Mouse (Mus musculus) Patski (cell line): ENCODE measurements around the gene Il18. TPM values are rescaled to one million over a fixed set of nuclear protein-coding genes. Genes with fewer than 3 reads are reported as not detected.

Experiments
- ATAC-seq: fragments of 100-300 bp; one replicate; pipeline ENCODE4 v1.8.0; 2021
- CTCF ChIA-PET: fragments of 350-600 bp; sonication (Branson Sonifier 250); formaldehyde crosslinking; loops from one replicate; lab custom pipeline; 2022; ENCODE audit warnings: inconsistent platforms; lab: Charles Lee
- POLR2A ChIA-PET: fragments of 350-600 bp; sonication (Branson Sonifier 250); formaldehyde crosslinking; loops from one replicate; lab custom pipeline; 2022; ENCODE audit warnings: antibody characterized with exemption, inconsistent platforms; lab: Charles Lee
- DNase-seq: peaks from one replicate; pipeline ENCODE4 v3.0.0-alpha.2; 2011; ENCODE audit warnings: low read depth, low spot score
- H3K27me3 ChIP-seq: fragments of 371-371 bp; one replicate; pipeline ENCODE4 v1.5.1; 2021
- CTCF ChIP-seq: fragments of 100-300 bp; IDR thresholded peaks from one replicate; pipeline ENCODE4 v1.5.1; 2021
- in situ Hi-C: fragments of 300-500 bp; cut with MboI; formaldehyde crosslinking; loops from 3 replicates; pipeline ENCODE4 v1.11.1; 2018; ENCODE audit warnings: low pct_unique_long_range_greater_than_20kb, mixed read lengths
- polyA plus RNA-seq: library from polyadenylated mRNA; unstranded; gene quantifications from one replicate; pipeline ENCODE4 v1.2.3, GENCODE M21; 2021

The Il18 gene
- polyA plus RNA-seq, 1 experiment from 2014 or later, result 3.6 TPM

GRCm38 (mm10) chr9:50596973-50597372, 42.3 kb downstream of the Il18 start:
- ChIA-PET POLR2A (no interaction called here), CTCF (interaction anchor here (0.9 to 1.5 kb wide), 2 partner anchors 24 to 68 kb away, joined by 4 to 5 read pairs; partner anchors contain the start of gene Pts)
- DNase-seq (no peak), ATAC-seq (no peak)
- in situ Hi-C loops, result loop anchor here (5.0 kb wide), 2 partner anchors 60 to 140 kb away; no protein-coding TSS in a partner anchor
- H3K27me3 ChIP-seq, result no peaks in the 10 kb centered on the region
- no peak for TF ChIP-seq CTCF

- DNase-seq (no peak), ATAC-seq (no peak)
- ChIA-PET POLR2A (no interaction called here), CTCF (interaction anchor here (1.4 to 3.0 kb wide), 4 partner anchors 7 to 74 kb away, joined by 3 to 11 read pairs (median 7); partner anchors contain the start of gene Pts)
- TF ChIP-seq CTCF, result no peak
- in situ Hi-C loops, result no loop called here
- no peaks in the 10 kb centered on the region for H3K27me3 ChIP-seq
These were observed 46.9 kb downstream of the Il18 start for GRCm38 (mm10) chr9:50601536-50601935.

- in situ Hi-C loops, result no loop called here
- ATAC-seq, result no peak
- H3K27me3 ChIP-seq, result no peaks in the 10 kb centered on the region
These were observed 47.6 kb downstream of the Il18 start for GRCm38 (mm10) chr9:50602055-50602845.

GRCm38 (mm10) chr9:50603189-50603997, 48.8 kb downstream of the Il18 start, which contains the start of the genes Sdhd and Timm8b:
Sdhd (minus strand) TSS chr9:50603812.
Timm8b (plus strand) TSS chr9:50603910.
- POLR2A ChIA-PET, result interaction anchor here (0.7 to 1.3 kb wide), 4 partner anchors 10 to 160 kb away, joined by 3 to 6 read pairs (median 4); partner anchors contain the start of genes Nkapd1 and Pih1d2
- TF ChIP-seq CTCF, result no peak
- peak; percentile 88 for DNase-seq
- in situ Hi-C loops, result no loop called here
- peak; percentile 90 for ATAC-seq
- H3K27me3 ChIP-seq, result no peaks in the 10 kb centered on the region
- CTCF ChIA-PET, result interaction anchor here (0.8 to 3.0 kb wide), 3 partner anchors 9 to 75 kb away, joined by 3 to 11 read pairs (median 3); partner anchors contain the start of gene Pts

More at GRCm38 (mm10) chr9:50602055-50602845, 47.6 kb downstream of the Il18 start:
- no peak for TF ChIP-seq CTCF
- ChIA-PET CTCF (interaction anchor here (1.4 to 3.0 kb wide), 4 partner anchors 8 to 74 kb away, joined by 3 to 11 read pairs (median 7); partner anchors contain the start of gene Pts), POLR2A (interaction anchor here (1.3 kb wide), 1 partner anchor 14 kb away, joined by 6 read pairs; the partner anchor contains the start of genes Nkapd1 and Pih1d2)
- no peak for DNase-seq

GRCm38 (mm10) chr9:50603998-50604324, 49.3 kb downstream of the Il18 start:
- ATAC-seq, result peak; percentile 44
- no peaks in the 10 kb centered on the region for H3K27me3 ChIP-seq
- TF ChIP-seq CTCF, result no peak
- in situ Hi-C loops, result no loop called here
- no peak for DNase-seq
- POLR2A ChIA-PET, result interaction anchor here (0.9 to 1.4 kb wide), 3 partner anchors 10 to 13 kb away, joined by 3 to 4 read pairs (median 4); no protein-coding TSS in a partner anchor
- CTCF ChIA-PET, result interaction anchor here (0.8 to 3.0 kb wide), 3 partner anchors 10 to 76 kb away, joined by 3 to 11 read pairs (median 3); partner anchors contain the start of gene Pts

GRCm38 (mm10) chr9:50604338-50604737, 49.7 kb downstream of the Il18 start:
- POLR2A ChIA-PET, result interaction anchor here (1.1 to 1.4 kb wide), 2 partner anchors 9 to 12 kb away, joined by 4 read pairs; no protein-coding TSS in a partner anchor
- DNase-seq (no peak), ATAC-seq (no peak)
- no peaks in the 10 kb centered on the region for H3K27me3 ChIP-seq
- TF ChIP-seq CTCF, result no peak
- in situ Hi-C loops, result no loop called here
- CTCF ChIA-PET, result interaction anchor here (1.6 to 3.0 kb wide), 2 partner anchors 10 kb away, joined by 3 to 11 read pairs; no protein-coding TSS in a partner anchor

- in situ Hi-C loops, result no loop called here
- CTCF ChIA-PET, result no interaction called here
- DNase-seq, result no peak
- POLR2A ChIA-PET, result no interaction called here
- no peak for ATAC-seq
- TF ChIP-seq CTCF, result no peak
- no peaks in the 10 kb centered on the region for H3K27me3 ChIP-seq
These were observed 57.5 kb downstream of the Il18 start for GRCm38 (mm10) chr9:50612115-50612514.

- in situ Hi-C loops, result no loop called here
- POLR2A ChIA-PET, result interaction anchor here (0.9 to 1.3 kb wide), 2 partner anchors 12 to 13 kb away, joined by 4 to 6 read pairs; partner anchors contain the start of genes Sdhd and Timm8b
These were observed 61.5 kb downstream of the Il18 start for GRCm38 (mm10) chr9:50616161-50616560.

GRCm38 (mm10) chr9:50616766-50617603, 62.4 kb downstream of the Il18 start, which contains the start of the genes Pih1d2 and Nkapd1:
Pih1d2 (plus strand) TSS chr9:50617321.
Nkapd1 (minus strand) TSS chr9:50617464.
- POLR2A ChIA-PET, result interaction anchor here (0.9 to 1.3 kb wide), 2 partner anchors 12 to 14 kb away, joined by 4 to 6 read pairs; partner anchors contain the start of genes Sdhd and Timm8b
- DNase-seq (peak; percentile 77), ATAC-seq (peak; percentile 85)
- CTCF ChIA-PET, result no interaction called here
- H3K27me3 ChIP-seq, result no peaks in the 10 kb centered on the region
- in situ Hi-C loops, result no loop called here
- peak; percentile 28 for TF ChIP-seq CTCF

More at GRCm38 (mm10) chr9:50616161-50616560, 61.5 kb downstream of the Il18 start:
- CTCF ChIA-PET, result no interaction called here
- no peak for ATAC-seq
- TF ChIP-seq CTCF, result no peak
- no peak for DNase-seq
- no peaks in the 10 kb centered on the region for H3K27me3 ChIP-seq
